Mouse (Mus musculus) bone marrow macrophage, adult 2 months (primary cell): ENCODE data around the gene Cdc123.
"Not testable (repeated sequence)": the region's sequence is repeated elsewhere in the genome, so short reads cannot be mapped to it uniquely, and the experiment has no call there.

Experiments
- CTCF ChIP-seq: IDR thresholded peaks from 2 replicates; pipeline ENCODE4 v1.5.1; 2012; ENCODE audit warnings: low read depth, mild to moderate bottlenecking, low read length, moderate library complexity
- POLR2A ChIP-seq: IDR thresholded peaks from 2 replicates; pipeline ENCODE4 v1.6.1; 2012; ENCODE audit warnings: mild to moderate bottlenecking, low read depth, low read length, borderline replicate concordance

DNA sequence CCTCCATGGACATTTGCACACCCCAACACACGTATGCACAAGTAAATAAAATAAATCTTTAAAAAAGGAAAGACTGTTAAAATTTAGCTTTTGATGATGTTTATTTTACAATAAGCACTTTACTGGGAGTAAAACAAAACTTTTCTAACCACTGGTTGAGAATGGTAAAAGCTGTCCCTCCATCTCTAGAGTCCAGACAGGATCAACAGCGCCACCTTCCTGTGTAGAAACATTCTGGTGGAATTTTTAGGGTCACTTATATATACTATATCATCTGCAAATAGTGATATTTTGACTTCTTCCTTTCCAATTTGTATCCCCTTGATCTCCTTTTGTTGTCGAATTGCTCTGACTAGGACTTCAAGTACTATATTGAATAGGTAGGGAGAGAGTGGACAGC, 38.8 kb downstream of the Cdc123 start:
- not testable (repeated sequence) for TF ChIP-seq POLR2A, CTCF
